Mouse (Mus musculus): ENCODE data around the gene Asb17. TPM values are rescaled to one million over a fixed set of nuclear protein-coding genes. Genes with fewer than 3 reads are reported as not detected.

The Asb17 gene
- total and polyA plus RNA-seq, 2 experiments from 2014 or later, result 0.18 TPM; not detected in 1

DNA sequence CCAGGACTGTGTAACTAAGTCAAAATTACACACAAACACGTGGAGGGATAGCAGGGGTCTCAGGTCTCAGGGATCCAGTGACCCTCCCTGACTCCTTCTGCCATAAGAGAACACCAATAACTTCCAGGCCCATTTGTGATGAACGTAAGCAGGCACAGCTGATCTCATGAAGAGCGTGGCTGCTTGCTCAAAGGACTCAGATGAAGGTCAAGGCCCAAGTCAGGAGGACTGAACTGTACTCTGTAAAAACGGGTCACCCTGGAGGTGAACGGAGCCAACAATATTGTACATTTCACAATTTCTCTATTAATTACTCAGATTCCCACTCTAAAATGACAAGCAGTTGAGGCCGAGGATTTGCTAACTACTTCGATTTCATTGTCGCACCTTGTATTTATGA, 30.0 kb upstream of the Asb17 start:
- Histone ChIP-seq H3K4me2 (ENCODE audit: low read depth, low read length) (no peak overlapping the region), H3K4me1 (ENCODE audit: control insufficient read depth, insufficient read depth) (no peaks in the 10 kb centered on the region), H3K9ac (replicated peaks; ENCODE audit: low read depth, low read length) (no peak overlapping the region), H3K9me3 (replicated peaks; ENCODE audit: control insufficient read depth, low read length) (no peaks in the 10 kb centered on the region), H3K4me3 (ENCODE audit: low read depth, low read length) (no peak overlapping the region), H3K27me3 (ENCODE audit: control insufficient read depth, insufficient read depth, low read length) (no peaks in the 10 kb centered on the region), H3K27ac (ENCODE audit: low read depth) (no peak overlapping the region), H3K36me3 (replicated peaks; ENCODE audit: control insufficient read depth, insufficient read depth, low read length) (no peaks in the 10 kb centered on the region)
- ATAC-seq (ENCODE audit: insufficient read depth, low read depth) (no peak), DNase-seq (ENCODE audit: low spot score) (no peak)
- no peak for TF ChIP-seq EP300 (IDR thresholded peaks at IDR 0.05; ENCODE audit: low read depth)
- TF ChIP-seq CTCF (IDR thresholded peaks at IDR 0.05; ENCODE audit: low read depth), result no peak
- WGBS, result 86% methylated on average over 8 of the region's 8 CpGs

DNA sequence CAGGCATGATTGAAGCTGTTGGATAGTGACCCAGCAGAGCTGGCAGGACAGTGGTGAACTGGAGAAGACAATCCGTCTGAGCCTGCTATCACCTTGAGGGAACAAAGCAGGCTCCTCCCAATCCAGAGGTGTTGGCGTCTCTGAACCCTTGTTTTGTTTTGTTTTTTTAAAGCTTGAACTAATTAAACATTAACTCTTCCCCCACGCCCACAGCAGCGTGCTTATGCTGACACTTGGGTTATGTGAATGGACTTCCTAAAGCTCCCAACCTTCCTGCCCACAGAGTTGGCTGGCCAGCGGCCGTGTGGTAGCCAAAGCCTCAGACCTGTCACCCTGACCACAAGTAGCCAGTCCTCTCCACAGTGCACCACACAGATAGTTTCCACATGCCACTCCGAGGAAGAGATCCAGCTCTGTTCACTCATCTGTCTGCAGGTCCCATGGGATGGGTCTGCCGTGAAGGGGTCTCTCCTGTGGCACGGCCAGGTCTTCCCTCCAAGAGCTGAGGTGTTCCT, 26.6 kb upstream of the Asb17 start:
- H3K4me2 ChIP-seq (ENCODE audit: low read depth, low read length), result no peak overlapping the region

DNA sequence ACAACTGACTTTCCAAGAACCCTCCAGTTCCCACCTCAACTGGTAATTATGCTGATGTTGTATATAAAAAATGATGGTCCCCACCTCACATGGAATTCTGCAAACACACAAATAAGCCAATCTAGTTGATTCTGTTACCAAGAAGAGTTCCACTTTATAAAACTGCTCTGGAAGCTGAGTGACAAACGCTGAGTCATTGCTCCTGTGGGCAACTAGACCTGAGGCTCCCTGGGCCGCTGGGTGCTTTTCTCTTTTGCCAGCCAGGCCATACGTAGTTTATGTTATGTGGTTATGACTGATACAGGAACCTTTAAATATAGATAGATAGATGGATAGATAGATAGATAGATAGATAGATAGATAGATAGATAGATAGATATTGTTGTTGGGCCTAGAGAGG, 25.3 kb upstream of the Asb17 start:
- Histone ChIP-seq H3K27me3 (ENCODE audit: control insufficient read depth, insufficient read depth, low read length) (no peaks in the 10 kb centered on the region), H3K4me1 (ENCODE audit: control insufficient read depth, insufficient read depth) (no peaks in the 10 kb centered on the region), H3K27ac (ENCODE audit: low read depth) (no peak overlapping the region), H3K9ac (replicated peaks; ENCODE audit: low read depth, low read length) (no peak overlapping the region), H3K9me3 (replicated peaks; ENCODE audit: control insufficient read depth, low read length) (no peaks in the 10 kb centered on the region), H3K4me3 (ENCODE audit: low read depth, low read length) (no peak overlapping the region), H3K4me2 (ENCODE audit: low read depth, low read length) (no peak overlapping the region), H3K36me3 (replicated peaks; ENCODE audit: control insufficient read depth, insufficient read depth, low read length) (no peaks in the 10 kb centered on the region)
- no peak for DNase-seq (ENCODE audit: low spot score)
- WGBS, result 87% methylated on average over 3 of the region's 3 CpGs
- TF ChIP-seq EP300 (IDR thresholded peaks at IDR 0.05; ENCODE audit: low read depth) (no peak), CTCF (IDR thresholded peaks at IDR 0.05; ENCODE audit: low read depth) (no peak)
- ATAC-seq (ENCODE audit: insufficient read depth, low read depth), result no peak

More for the DNA sequence above, 26.6 kb upstream of the Asb17 start:
- Histone ChIP-seq H3K9me3 (replicated peaks; ENCODE audit: control insufficient read depth, low read length) (no peaks in the 10 kb centered on the region), H3K4me3 (ENCODE audit: low read depth, low read length) (no peak overlapping the region), H3K4me1 (ENCODE audit: control insufficient read depth, insufficient read depth) (no peaks in the 10 kb centered on the region), H3K27me3 (ENCODE audit: control insufficient read depth, insufficient read depth, low read length) (no peaks in the 10 kb centered on the region), H3K27ac (ENCODE audit: low read depth) (no peak overlapping the region), H3K9ac (replicated peaks; ENCODE audit: low read depth, low read length) (no peak overlapping the region), H3K36me3 (replicated peaks; ENCODE audit: control insufficient read depth, insufficient read depth, low read length) (no peaks in the 10 kb centered on the region)
- TF ChIP-seq CTCF (IDR thresholded peaks at IDR 0.05; ENCODE audit: low read depth) (no peak), EP300 (IDR thresholded peaks at IDR 0.05; ENCODE audit: low read depth) (no peak)
- DNase-seq (ENCODE audit: low spot score) (no peak), ATAC-seq (ENCODE audit: insufficient read depth, low read depth) (no peak)
- WGBS, result 83% methylated on average over 9 of the region's 9 CpGs

DNA sequence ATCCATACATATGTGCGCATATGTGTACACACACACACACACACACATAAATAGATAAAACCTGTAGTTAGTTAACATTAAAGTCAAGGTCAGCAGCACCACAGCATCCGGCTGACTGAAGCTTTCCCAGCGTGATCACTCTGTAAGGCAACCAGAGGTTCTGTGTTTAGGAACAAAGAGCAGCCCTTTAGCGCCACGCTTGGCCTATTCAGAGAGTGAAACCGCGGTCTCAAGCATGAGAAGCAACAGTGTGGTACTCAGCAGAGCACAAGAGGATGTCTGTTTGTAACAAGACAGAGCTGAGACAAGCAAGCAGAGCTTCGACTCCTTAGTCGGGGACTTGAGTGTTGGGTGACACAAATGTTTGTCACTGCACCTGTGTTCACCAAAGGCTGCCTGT, 24.6 kb upstream of the Asb17 start:
- Histone ChIP-seq H3K4me3 (ENCODE audit: low read depth, low read length) (no peak overlapping the region), H3K27me3 (ENCODE audit: control insufficient read depth, insufficient read depth, low read length) (no peaks in the 10 kb centered on the region), H3K9me3 (replicated peaks; ENCODE audit: control insufficient read depth, low read length) (no peaks in the 10 kb centered on the region), H3K36me3 (replicated peaks; ENCODE audit: control insufficient read depth, insufficient read depth, low read length) (no peaks in the 10 kb centered on the region), H3K4me2 (ENCODE audit: low read depth, low read length) (no peak overlapping the region), H3K27ac (ENCODE audit: low read depth) (no peak overlapping the region), H3K4me1 (ENCODE audit: control insufficient read depth, insufficient read depth) (no peaks in the 10 kb centered on the region), H3K9ac (replicated peaks; ENCODE audit: low read depth, low read length) (no peak overlapping the region)
- ATAC-seq (ENCODE audit: insufficient read depth, low read depth) (no peak), DNase-seq (ENCODE audit: low spot score) (no peak)
- WGBS, result 86% methylated on average over 9 of the region's 9 CpGs
- TF ChIP-seq CTCF (IDR thresholded peaks at IDR 0.05; ENCODE audit: low read depth) (no peak), EP300 (IDR thresholded peaks at IDR 0.05; ENCODE audit: low read depth) (no peak)

DNA sequence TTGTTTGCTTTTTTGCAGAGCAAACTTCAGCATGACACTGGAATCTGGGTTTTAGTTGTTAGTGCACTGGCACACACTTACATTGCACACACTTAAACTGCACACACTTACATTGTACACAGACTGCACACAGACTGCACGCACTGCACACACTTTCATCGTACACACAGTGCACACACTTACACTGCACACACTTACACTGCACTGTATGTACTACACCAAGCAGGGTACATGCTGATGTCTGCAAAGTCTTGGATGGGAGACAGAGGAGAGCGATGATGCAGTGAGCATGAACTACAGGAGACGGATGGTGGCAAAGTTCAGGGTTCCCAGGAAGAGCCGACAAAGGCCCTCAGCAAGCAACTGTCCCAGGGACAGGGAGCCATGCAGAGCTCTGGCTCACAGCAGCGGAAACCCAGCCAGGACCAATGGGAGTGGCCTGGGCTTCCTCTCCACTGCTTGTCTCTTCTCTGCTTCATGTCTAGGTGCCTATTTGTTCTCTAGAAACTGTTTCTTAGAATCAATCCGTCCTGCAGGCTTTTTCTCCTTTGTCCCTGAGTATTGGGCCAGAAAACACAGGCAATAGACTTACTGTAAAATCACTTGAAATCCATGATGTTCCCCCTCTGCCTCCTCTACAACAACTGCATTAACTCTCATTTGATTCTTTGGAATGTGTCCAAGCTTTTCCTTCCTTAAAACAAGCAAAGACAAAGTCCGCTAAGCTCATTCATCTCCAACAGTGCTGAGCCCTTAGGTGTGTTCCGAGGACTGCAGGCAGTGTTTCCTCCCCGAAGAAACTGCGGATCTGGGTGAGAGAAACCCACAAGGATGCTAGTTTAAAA, 20.1 kb upstream of the Asb17 start:
- Histone ChIP-seq H3K9ac (replicated peaks; ENCODE audit: low read depth, low read length) (no peak overlapping the region), H3K4me1 (ENCODE audit: control insufficient read depth, insufficient read depth) (no peaks in the 10 kb centered on the region), H3K4me2 (ENCODE audit: low read depth, low read length) (no peak overlapping the region), H3K9me3 (replicated peaks; ENCODE audit: control insufficient read depth, low read length) (no peaks in the 10 kb centered on the region), H3K36me3 (replicated peaks; ENCODE audit: control insufficient read depth, insufficient read depth, low read length) (no peaks in the 10 kb centered on the region), H3K27ac (ENCODE audit: low read depth) (no peak overlapping the region), H3K27me3 (ENCODE audit: control insufficient read depth, insufficient read depth, low read length) (no peaks in the 10 kb centered on the region), H3K4me3 (ENCODE audit: low read depth, low read length) (no peak overlapping the region)
- ATAC-seq (ENCODE audit: insufficient read depth, low read depth), result no peak
- WGBS, result 65% methylated on average over 11 of the region's 11 CpGs
- no peak for TF ChIP-seq CTCF (IDR thresholded peaks at IDR 0.05; ENCODE audit: low read depth)
- TF ChIP-seq EP300 (IDR thresholded peaks at IDR 0.05; ENCODE audit: low read depth), result no peak
- peak; percentile 17 for DNase-seq (ENCODE audit: low spot score)
